Mouse (Mus musculus) CD8-positive naive resting alpha-beta T cell, adult 57 days (primary cell): Measurements from ENCODE around the gene Exo5. TPM values are rescaled to one million over a fixed set of nuclear protein-coding genes. Genes with fewer than 3 reads are reported as not detected.

Experiments
- total RNA-seq: library from RNA; stranded (reverse); gene quantifications from one replicate; pipeline ENCODE4 v1.2.4, GENCODE M21; 2023

The Exo5 gene
- total RNA-seq: 8.3 TPM

GRCm38 (mm10) chr4:120924554-120925299 is at the start of gene Exo5:
Exo5 (minus strand) TSS chr4:120925017.

GRCm38 (mm10) chr4:120951428-120951973 is 26.7 kb upstream of the Exo5 start, which contains the start of gene Zfp69:
Zfp69 (minus strand) TSS chr4:120951699.

Other genes starting within 250 kb of the Exo5 start
- gene Kcnq4, start 176.4 kb downstream of the Exo5 start, total RNA-seq: not detected
- 74.8 TPM for gene Nfyc, start 93.4 kb downstream of the Exo5 start, total RNA-seq
- 3.0 TPM for gene Rims3, start 70.2 kb downstream of the Exo5 start, total RNA-seq
- gene Zfp69, start 26.7 kb upstream of the Exo5 start, total RNA-seq: 11.4 TPM
- 273 TPM for gene Smap2, start 92.2 kb upstream of the Exo5 start, total RNA-seq
- gene Col9a2, start 114.4 kb upstream of the Exo5 start, total RNA-seq: not detected
- 27.3 TPM for gene Zmpste24, start 173.2 kb upstream of the Exo5 start, total RNA-seq
- not detected for gene Tmco2, start 184.2 kb upstream of the Exo5 start, total RNA-seq